Mouse (Mus musculus) T-helper 17 cell (primary cell): ENCODE data around the gene Sec16a.
"Not testable (repeated sequence)": the region's sequence is repeated elsewhere in the genome, so short reads cannot be mapped to it uniquely, and the experiment has no call there.

Experiments
- in situ Hi-C, 2 experiments: fragments of 300-600 bp; cut with MboI, MseI; formaldehyde crosslinking; loops; 1 replicate in 1 of 2; 2 replicates in 1 of 2; pipeline ENCODE4 v1.15.1; 2025; ENCODE audit warnings: high pct_unique_total_duplicates in 2 of 2

The Sec16a gene

GRCm38 (mm10) chr2:26391617-26392016 is 53.4 kb downstream of the Sec16a start:
- in situ Hi-C loops = no loop called here

- in situ Hi-C loops = no loop called here
Measured at GRCm38 (mm10) chr2:26390954-26391353, 54.1 kb downstream of the Sec16a start.

GRCm38 (mm10) chr2:26389154-26389690 is 55.8 kb downstream of the Sec16a start, which contains the start of the genes Entr1 and Pmpca:
TSS of gene Entr1 (minus strand) at chr2:26389316.
TSS of gene Pmpca (plus strand) at chr2:26389339.
- in situ Hi-C loops = no loop called here

- in situ Hi-C loops = no loop called here
Measured at GRCm38 (mm10) chr2:26388682-26389153, 56.3 kb downstream of the Sec16a start.

GRCm38 (mm10) chr2:26387713-26388112 is 57.3 kb downstream of the Sec16a start:
- in situ Hi-C loops = no loop called here

GRCm38 (mm10) chr2:26380871-26381270 is 64.1 kb downstream of the Sec16a start:
- in situ Hi-C loops = not testable (repeated sequence)

- in situ Hi-C loops = no loop called here
Measured at GRCm38 (mm10) chr2:26380131-26380771, 64.8 kb downstream of the Sec16a start, which contains the start of gene Snapc4. TSS of gene Snapc4 (minus strand) at chr2:26380653.

GRCm38 (mm10) chr2:26372396-26372795 is 72.6 kb downstream of the Sec16a start:
- in situ Hi-C loops = no loop called here

GRCm38 (mm10) chr2:26368572-26368971 is 76.4 kb downstream of the Sec16a start:
- in situ Hi-C loops = no loop called here

- in situ Hi-C loops = no loop called here
Measured at GRCm38 (mm10) chr2:26367911-26368310, 77.1 kb downstream of the Sec16a start.

GRCm38 (mm10) chr2:26364738-26365465 is 80.1 kb downstream of the Sec16a start:
- in situ Hi-C loops = no loop called here

- in situ Hi-C loops = no loop called here
Measured at GRCm38 (mm10) chr2:26363481-26363880, 81.5 kb downstream of the Sec16a start.

- in situ Hi-C loops = no loop called here
Measured at GRCm38 (mm10) chr2:26362991-26363390, 82.0 kb downstream of the Sec16a start.

- in situ Hi-C loops = no loop called here
Measured at GRCm38 (mm10) chr2:26360772-26361171, 84.2 kb downstream of the Sec16a start, which contains the start of gene Card9. TSS of gene Card9 (minus strand) at chr2:26360918.

GRCm38 (mm10) chr2:26359983-26360382 is 85.0 kb downstream of the Sec16a start:
- in situ Hi-C loops = no loop called here
